Mouse (Mus musculus) lung, postnatal 0 days (tissue): ENCODE measurements around the gene Pbx4.

Source experiments
- CTCF ChIP-seq: IDR thresholded peaks from 2 replicates; pipeline ENCODE4 v1.5.1; 2016; ENCODE audit warnings: antibody characterized with exemption, mild to moderate bottlenecking
- EP300 ChIP-seq: IDR thresholded peaks from 2 replicates; pipeline ENCODE4 v1.6.1; 2016; ENCODE audit warnings: antibody characterized with exemption, mild to moderate bottlenecking, control low read depth

- TF ChIP-seq CTCF = no peak
- no peak for TF ChIP-seq EP300
Observed at GRCm38 (mm10) chr8:69906260-69906659, 74.0 kb downstream of the Pbx4 start.
